Mouse (Mus musculus) embryo, embryonic 11.5 days (tissue): Measurements from ENCODE around the gene Slc8a2.
A peak's percentile ranks its signal among the peaks of the same experiment; 100 is the strongest.

Experiments
- DNase-seq: peaks from one replicate; pipeline ENCODE4 v3.0.0-alpha.2; 2012; ENCODE audit warnings: low read depth, low spot score

Gene Slc8a2

DNA sequence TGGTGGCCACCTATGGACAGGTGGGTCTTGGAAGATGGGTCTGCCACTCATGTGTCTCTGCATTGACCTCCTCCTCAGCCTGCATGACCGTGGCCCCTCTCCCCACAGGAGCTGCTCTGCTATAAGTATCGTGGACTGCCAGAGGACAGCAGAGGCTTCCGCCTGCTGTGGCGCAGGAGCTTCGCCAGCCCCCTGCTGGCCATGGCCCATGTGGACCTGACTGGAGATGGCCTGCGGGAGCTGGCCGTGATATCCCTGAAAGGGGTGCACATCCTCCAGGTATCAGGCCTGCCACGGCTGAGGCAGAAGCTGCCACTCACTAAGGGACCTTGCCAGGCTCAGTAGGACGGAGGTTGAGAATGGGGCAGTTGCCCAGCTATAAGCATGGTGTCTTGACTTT is 3.8 kb upstream of the Slc8a2 start:
- no peak for DNase-seq

DNA sequence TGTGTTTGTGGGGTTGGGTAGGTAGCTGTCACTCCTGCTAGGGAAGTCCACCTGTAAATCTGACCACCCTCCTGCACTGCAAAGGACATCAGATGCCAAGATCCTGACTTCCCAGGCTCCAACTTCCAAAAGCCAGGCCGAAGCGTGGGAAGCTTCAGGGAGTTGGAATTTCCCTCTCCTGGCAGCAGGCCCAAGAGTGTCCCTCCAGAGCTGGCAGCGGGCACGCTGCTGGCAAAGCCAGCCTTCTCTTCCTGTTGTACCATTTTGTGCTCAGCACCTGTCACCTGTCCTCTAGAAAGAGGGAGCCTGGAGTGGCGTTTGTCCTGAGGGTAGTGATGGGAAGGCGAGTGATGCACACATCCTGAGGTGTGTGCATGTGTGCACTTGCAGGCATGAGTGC is 1.3 kb upstream of the Slc8a2 start:
- no peak for DNase-seq

DNA sequence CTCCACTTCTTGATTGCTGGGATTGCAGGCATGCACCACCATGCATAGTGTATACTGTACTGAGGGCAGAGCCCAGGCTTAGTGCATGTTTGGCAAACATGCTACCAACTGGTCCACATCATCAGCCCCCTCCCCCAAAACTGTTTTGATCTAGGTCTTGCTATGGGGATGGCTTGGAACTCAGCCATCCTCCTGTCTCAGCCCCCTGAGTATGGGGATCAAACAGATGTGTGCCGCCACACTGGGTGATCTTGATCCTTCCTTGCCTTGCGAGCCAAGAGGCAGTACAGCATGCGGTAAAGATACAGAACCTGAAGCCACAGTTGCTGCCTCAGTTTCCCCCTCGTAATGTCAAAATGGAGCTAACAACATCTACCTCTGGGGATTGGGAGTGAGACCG is 727 bp upstream of the Slc8a2 start:
- no peak for DNase-seq

DNA sequence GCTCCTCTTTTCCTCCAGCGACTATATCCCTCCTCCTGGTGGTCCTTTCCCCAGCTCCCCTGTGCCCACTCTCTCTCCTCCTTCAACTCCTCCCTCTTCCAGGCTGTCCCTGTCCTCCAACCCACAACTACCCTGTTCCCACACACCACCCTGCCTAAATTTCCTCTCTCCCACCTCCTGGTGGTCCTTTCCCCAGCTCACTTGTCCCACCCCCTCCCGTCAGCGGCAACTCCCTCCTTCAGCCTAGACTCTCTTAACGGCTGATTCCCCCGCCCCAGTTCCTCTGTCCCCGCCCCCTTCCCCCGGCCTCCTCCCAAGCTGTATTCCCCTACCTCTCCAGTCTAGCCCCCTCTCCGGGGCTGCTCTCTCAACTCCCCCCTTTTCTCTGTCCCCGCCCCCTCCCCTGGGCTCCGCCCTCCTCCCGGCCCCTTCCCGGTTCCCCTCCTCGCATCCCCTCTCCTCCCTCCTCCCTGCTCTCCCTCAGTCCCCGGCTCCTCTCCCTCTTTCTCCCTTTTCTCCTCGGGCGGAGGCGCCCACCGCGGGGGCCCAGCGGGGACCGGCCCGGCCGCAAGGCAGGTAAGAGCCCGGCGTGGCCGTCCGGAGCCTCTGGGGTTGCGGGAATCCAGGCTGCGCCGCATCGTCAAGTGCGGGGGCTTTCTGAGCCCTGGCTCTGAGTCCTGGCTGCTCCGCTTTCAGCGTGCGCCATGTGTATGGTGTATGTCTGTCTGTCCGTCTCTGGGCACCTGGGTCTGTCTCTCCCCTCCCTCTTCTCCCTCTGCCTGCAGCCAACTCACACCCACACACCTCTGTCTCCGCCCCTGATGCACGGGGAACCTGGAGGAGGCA is 443 bp downstream of the Slc8a2 start:
- peak; percentile 75 for DNase-seq

DNA sequence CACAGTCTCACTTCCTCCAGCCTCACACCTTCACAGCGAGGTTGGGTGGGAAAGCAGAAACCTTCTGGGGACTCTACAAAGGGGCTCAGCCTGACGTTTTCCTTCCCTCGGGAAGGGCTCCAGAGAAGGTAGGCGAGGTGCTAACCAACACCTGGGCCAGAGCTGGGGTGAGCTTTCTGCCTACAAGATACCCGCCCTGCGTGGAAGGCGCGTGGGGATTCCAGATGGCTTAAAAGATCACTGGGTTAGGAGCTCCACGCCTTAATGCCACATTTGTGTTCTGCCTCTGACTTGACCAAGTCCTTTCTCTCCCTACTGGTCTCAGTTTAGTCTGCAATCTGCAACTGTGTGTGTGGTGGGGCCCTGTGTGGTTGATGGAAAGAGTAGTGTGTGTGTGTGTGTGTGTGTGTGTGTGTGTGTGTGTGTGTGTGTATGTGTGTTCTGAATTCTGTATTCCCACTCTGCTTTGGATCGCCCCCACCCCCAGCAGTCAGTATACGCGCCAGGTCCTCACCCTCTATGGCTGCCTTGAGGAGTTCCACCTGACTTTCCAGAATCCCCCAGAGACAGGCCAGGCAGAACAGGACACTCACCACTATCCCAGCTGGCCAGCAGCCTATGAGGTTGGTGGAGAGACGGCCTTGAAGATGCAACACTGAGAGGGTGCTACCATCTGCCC is 1.5 kb downstream of the Slc8a2 start:
- DNase-seq, result no peak

DNA sequence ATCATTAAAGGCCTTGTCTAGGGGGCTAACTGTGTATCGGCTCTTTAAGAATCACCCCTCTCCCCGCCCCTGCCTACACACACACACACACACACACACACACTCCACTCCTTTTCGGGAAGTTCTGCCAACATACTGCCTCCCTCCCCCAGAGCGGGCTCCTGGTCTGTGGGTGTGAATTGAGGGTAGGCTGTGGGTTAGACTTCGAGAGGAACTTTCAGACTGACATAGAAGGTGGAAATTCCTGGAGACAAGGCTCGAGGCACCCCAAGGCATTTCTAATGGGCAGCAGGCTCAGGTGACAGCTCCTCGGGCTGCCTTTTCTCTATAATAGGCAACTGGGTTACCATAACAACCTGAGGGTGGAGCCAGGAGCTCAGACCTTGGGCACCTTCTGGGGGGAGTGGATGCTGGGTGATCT is 2.5 kb downstream of the Slc8a2 start:
- DNase-seq, result no peak

DNA sequence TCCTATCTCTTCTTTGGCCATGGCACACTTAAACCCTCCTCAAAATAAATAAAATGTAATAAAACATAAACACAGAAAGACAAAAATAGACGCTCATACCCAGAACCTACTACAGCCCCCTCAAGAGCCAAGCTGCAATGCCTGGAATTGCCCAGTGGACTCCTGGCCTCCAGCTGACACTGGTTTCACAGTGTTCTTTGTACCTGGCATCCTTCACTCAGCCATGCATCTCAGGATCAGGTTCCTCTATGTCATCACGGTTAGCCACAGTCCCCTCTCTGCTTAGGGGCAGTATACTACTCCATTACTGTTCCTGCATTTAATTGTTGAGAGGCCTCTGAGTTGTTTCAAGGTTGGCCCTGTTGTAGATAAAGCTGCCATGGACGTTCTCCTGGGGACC is 3.3 kb downstream of the Slc8a2 start:
- no peak for DNase-seq

DNA sequence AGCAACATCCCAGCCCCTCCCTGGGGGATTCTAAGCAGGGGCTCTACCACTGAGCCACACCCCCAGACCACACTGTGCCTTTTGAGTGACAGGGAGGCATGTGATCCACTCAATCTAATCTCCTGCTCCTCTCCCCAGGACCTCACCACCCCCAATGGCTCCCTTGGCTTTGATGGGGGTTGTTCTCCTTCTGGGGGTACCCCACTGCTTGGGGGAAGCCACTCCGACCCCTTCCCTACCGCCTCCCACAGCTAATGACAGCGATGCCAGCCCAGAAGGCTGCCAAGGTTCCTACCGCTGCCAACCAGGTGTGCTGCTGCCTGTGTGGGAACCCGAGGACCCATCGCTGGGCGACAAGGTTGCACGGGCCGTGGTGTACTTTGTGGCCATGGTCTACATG is 4.1 kb downstream of the Slc8a2 start:
- DNase-seq, result no peak

DNA sequence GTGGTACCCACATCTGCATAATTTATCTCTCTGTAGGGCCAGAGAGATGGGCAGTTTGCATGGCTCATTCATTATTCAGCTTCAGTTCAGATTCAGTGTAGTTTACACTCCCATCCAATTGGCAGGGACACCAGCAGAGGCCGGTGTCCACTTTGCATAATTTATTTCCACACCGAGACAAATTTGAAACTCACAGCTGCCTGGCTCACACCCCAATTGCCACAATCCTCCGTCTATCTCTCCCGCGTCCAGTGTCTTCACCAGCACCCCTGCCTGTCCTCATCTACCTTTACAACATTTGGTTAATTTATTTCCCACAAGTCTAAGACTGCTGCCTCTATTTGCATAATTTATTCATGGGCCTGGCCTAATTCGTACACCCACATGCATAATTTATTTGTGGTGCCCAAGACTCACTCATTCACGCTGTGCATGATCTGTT is 5.3 kb downstream of the Slc8a2 start:
- DNase-seq, result no peak

DNA sequence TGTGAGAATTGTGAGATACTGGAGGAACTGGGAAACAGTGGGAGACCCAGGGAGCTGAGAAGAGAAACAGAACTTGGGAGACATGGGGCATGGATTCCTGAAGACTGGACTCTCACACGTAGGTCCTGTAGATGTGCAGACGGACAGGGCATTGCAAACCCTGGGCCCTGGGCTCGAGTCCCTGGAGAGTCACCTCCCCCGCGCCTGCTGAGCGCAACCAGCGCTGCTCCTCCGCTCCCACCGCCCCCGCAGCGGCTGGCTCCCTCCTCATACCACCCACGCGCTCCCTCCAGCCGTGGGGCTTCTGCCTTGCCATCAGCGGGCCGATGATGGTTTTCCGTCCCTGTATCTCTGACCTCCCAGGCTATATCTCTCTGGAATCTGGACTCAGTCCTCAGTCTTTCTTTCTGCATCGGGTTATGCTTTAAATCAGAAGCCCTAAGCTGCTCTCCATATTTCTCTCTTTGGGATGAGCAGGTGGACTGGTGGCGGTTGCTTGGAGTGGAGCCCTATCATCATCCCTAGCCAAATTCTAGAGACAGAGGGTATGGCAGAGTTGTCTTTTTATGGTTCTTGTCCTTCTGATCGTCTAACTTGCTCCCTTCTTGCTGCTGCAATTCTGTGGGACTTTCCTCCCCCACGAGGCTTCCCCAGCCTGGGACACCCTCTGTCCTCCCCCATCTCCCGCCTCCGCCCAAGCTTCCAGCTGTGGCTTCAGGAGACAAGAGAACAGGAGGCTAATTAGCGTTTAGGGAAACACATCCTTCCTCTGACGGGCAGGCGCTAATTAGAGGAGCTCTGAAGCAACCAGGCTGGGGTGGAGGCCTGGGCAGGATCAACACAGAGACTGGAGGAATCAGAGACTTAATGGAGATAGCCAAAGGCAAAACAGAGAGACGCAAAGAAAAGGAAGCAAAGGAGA is 17.1 kb downstream of the Slc8a2 start:
- no peak for DNase-seq

DNA sequence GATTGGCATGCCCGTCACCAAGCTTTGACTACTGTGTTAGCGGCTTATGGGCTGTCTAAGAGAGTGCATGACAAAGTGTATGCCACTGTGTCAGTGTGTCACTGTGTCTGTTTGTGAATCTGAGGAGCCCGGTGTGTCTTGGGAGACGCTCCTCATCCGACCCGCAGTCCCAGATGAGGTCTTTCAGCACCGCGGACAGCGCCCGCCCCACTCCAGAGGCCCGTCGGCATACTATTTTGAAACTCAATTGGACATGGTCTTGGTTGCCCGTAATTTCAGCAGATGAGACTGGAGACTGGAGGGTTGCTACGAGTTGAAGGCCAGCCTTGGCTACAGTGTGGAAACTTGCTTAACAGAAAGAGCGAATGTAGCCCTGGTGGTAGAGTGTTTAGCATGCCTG is 18.0 kb downstream of the Slc8a2 start:
- peak; percentile 38 for DNase-seq

DNA sequence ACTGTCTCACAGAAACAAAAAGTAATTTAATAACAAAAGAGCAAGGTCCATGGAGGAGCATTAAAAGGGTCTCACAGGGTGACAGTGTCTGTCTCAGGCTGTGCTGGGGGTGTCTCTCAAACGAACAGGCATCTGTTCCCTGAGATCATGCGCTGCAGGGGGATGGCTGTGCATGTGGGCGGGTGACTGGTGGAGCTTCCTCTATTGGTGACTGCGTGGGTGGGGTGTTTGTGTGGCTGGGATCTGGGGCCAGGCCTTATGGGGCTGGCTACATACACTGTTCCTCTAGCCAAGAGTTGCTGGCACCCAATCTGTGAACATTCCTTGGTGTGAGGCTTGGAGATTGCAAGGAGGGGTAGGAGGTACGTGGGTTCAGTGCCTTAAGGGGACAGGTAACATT is 19.6 kb downstream of the Slc8a2 start:
- DNase-seq, result no peak

DNA sequence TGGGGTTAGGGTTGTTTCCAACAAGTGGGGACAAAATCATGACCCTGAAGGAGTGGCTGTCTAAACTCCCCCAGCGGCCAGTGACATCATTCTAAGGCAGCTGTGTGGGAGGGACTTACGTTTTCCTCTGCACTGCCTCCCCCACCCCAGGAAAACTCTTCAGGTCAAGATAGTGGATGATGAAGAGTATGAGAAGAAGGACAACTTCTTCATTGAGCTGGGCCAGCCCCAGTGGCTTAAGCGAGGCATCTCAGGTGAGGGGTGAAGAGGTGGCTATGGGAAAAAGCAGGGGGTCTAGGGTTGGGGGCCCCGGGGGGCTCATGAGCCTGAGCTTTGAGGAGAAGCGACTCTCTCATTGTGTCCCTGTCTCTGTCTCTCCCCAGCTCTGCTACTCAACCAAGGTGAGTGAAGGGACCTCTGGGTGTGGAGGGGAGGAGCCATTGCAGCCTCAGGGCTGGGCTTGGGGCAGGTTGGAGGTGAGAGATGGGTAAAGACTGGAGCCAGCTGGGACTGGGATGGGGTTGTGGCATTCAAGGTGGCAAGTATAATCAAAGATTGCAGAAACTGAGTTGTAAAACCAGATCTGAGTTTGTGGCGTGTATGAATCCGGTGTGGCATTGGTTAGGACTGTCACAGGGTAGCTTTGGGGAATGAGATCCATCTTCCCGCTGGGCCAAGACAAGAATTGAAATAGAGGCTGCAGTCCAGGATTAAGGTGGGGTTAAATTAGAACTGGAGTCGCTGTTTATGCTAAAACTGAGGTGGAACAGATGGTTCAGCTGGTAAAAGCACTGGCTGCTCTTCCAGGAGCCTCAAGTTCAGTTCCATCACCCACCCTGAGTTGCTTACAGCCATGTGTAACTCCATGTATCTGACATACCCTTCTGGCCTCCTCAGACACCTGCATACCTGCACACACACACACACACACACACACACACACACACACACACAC is 20.8 kb downstream of the Slc8a2 start:
- no peak for DNase-seq

DNA sequence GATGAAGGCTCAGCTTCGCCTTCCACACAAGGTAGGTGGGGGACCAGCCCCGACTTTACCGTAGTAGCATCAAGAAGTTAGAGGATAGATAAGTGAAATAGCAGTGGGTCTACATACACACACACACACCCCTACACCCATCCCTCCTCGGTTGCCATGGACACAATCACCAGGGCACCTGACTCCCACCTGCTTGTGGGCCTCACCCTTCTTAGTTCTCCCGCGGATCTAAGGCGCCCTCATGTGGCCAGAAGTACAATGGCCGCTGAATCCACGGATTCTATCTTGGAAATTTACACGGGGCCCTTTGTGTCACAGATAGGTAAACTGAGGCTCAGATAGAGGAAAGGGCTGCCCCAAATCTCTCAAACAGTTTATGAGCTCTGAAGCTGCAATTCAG is 23.9 kb downstream of the Slc8a2 start:
- DNase-seq, result no peak

DNA sequence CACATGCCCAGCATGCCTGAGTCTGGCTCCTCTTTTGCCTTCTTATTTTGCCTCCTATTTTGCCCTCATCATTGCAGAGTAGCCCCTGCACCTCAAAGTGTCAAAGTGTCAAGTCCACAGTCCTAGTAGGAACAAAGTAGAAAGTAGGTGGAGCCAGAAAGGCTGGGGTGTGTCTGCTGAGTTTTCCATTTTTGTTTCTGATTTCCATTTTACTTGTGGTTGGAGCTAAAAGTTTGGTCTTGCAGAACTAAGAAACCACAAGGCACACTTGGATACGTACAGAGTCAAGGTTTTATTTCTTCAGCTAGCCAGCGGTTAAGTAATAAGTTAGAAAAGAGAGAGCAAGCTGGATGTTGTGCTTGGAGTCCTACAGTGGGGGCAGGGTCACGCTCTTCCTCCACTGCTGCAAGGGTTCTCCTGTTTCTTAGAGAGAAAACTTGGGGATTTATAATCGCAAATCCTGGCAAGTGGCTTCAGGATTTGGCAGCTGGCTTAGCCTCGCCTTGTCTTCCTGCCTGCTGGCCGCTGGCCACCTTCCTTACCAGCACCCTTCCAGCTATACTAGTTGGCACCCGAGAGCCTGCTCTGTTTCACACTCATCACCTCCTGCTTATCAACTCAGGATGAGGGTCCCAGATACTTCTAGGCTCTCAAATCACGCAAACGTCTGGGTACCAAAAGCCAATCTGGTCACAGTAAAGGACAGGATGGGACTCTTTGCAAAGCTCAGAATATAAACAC is 25.7 kb downstream of the Slc8a2 start:
- no peak for DNase-seq

DNA sequence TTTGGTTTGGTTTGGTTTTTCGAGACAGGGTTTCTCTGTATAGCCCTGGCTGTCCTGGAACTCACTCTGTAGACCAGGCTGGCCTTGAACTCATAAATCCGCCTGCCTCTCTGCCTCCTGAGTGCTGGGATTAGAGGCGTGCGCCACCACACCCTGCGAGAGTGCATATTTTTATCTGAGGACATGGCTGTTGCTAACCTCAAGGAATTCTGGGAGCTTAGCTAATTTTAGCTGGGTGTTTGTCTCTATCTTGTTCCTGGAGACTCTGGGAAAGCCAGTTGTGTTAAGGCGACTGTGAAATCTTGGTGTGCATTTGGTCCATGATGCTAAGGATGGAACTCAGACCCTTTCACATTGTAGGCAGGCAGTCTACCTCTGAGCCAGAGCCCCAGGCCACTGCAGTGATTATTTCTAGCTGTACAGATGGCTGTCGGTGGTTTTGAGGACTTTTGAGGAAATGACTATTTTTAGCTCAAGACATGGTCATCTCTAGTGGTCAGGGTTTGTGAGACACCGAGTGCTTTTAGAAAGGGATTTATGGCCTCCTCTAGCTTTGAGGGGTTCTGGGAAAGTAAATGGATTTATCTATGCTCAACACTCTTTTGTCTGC is 26.6 kb downstream of the Slc8a2 start:
- DNase-seq, result no peak

DNA sequence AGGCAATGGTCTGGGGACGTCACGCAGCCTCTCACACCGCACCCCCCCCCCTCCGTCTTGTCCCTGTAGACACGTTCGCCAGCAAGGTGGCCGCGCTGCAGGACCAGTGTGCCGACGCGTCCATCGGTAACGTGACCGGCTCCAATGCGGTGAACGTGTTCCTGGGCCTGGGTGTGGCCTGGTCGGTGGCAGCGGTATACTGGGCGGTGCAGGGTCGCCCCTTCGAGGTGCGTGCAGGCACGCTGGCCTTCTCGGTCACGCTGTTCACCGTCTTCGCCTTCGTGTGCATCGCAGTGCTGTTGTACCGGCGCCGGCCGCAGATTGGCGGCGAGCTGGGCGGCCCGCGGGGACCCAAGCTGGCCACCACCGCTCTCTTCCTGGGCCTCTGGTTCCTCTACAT is 29.1 kb downstream of the Slc8a2 start:
- DNase-seq, result no peak

DNA sequence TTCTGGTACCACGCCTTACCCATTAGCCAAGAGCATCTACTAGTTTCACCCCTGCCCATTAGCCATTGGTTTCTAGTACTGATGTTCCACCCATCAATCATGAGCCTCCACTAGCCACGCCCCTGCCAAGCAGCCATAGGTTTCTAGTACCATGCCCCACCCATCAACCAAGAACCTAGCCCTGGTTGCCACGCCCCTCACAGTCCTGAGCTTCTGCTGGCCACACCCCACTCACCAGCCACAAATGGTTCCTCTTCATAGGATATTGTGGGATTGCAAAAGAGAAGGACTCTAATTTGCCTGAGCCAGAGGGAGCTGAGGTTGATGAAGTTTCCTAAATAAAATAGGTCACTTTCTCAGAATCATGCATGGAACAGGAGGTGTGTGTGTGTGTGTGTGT is 31.1 kb downstream of the Slc8a2 start:
- no peak for DNase-seq

DNA sequence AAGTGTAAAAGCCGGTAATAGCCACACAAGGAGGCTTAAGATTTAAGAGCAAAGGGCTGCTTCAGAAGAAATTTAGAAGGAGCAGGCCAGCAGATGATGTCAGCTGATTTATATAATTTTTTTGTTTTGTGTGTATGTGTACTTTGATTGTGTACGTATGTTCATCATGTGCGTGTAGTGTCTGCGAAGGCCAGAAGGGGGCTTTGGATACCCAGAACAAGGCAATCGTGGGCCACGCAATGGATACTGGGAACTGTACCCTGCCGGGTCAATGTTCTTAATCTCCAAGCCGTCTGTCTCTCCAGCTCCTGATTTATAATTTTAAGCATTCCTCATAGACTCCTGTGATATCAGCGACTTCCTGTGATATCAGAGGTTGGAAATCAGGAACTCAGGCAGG is 31.7 kb downstream of the Slc8a2 start:
- no peak for DNase-seq

DNA sequence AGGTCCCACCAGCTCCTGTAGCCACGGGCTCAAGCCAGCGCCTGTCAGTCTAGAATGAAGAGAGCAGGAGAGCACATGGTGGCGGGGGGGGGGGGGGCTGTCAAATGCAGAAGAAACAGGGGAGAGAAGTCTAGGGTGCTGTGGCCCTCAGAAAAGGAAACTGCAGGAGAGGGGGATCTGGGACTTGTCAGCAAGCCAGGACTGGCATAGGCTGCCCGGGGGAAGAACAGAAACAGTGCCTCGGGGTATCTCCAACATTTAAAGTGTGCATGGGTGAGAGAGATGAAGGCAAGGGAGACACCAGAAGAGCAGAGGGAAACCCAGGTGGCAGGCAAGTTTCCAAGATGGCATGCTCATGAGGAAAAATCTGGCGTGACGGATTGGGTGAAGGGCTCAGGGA is 32.4 kb downstream of the Slc8a2 start:
- DNase-seq, result no peak
